ENCODE assay signal across 10 mouse cellular contexts in genomic region chr13:38070945-38071344, GRCm38 (mm10). TPM values are rescaled to one million over a fixed set of nuclear protein-coding genes. Genes with fewer than 3 reads are reported as not detected.
DNase-seq lines count a peak whose midpoint lies in the region; ATAC-seq lines count a peak whose summit lies in the region.
"Had no signal": no experiment of that assay in that cellular context is flagged by ENCODE, and none has a peak within 500 bp of the region (broad histone marks: within the 10 kb centered on the region; RNA-seq: fewer than 3 reads in every experiment).

No protein-coding gene starts in this region.

- no peak overlapping the region for H3K4me3 ChIP-seq in kidney, embryonic 15.5 days (replicated peaks)
- no peak overlapping the region for H3K4me3 ChIP-seq in intestine, embryonic 15.5 days (replicated peaks)
- H3K4me3 ChIP-seq: layer of hippocampus, adult 2 months; neural tube, embryonic 12.5 days had no signal

- H3K4me1 ChIP-seq in kidney, embryonic 15.5 days: peaks cover 8% of the 10 kb centered on the region
- H3K4me1 ChIP-seq in intestine, embryonic 15.5 days (replicated peaks): peaks cover 6% of the 10 kb centered on the region
- H3K4me1 ChIP-seq: neural tube, embryonic 12.5 days had no signal

- no peak overlapping the region for H3K4me2 ChIP-seq in kidney, embryonic 15.5 days
- H3K4me2 ChIP-seq in intestine, embryonic 15.5 days (replicated peaks): no peak overlapping the region
- H3K4me2 ChIP-seq: neural tube, embryonic 12.5 days had no signal

- no peaks in the 10 kb centered on the region for H3K27me3 ChIP-seq in kidney, embryonic 15.5 days
- no peaks in the 10 kb centered on the region for H3K27me3 ChIP-seq in intestine, embryonic 15.5 days (replicated peaks)
- H3K27me3 ChIP-seq: neural tube, embryonic 12.5 days had no signal

- H3K27ac ChIP-seq in kidney, embryonic 15.5 days: no peak overlapping the region
- no peak overlapping the region for H3K27ac ChIP-seq in intestine, embryonic 15.5 days
- H3K27ac ChIP-seq: layer of hippocampus, adult 2 months; neural tube, embryonic 12.5 days had no signal

- WGBS in kidney, embryonic 15.5 days: 55% methylated on average over 4 of the region's 4 CpGs
- 65% methylated on average over 4 of the region's 4 CpGs for WGBS in intestine, embryonic 15.5 days

- H3K9ac ChIP-seq in kidney, embryonic 15.5 days: no peak overlapping the region
- H3K9ac ChIP-seq in intestine, embryonic 15.5 days: no peak overlapping the region
- H3K9ac ChIP-seq: neural tube, embryonic 12.5 days had no signal

- peaks cover 4% of the 10 kb centered on the region; the same call in 1 of the 2 replicates for H3K36me3 ChIP-seq in kidney, embryonic 15.5 days
- no peaks in the 10 kb centered on the region for H3K36me3 ChIP-seq in intestine, embryonic 15.5 days
- H3K36me3 ChIP-seq: neural tube, embryonic 12.5 days had no signal

- no peak for ATAC-seq in kidney, embryonic 15.5 days (replicated peaks; ENCODE audit: low FRiP score)
- ATAC-seq in intestine, embryonic 15.5 days: no peak

- H3K9me3 ChIP-seq in kidney, embryonic 15.5 days (replicated peaks): no peaks in the 10 kb centered on the region
- no peaks in the 10 kb centered on the region for H3K9me3 ChIP-seq in intestine, embryonic 15.5 days
- H3K9me3 ChIP-seq: neural tube, embryonic 12.5 days had no signal

- peak; percentile 30 for DNase-seq in kidney, adult 9 months
- peak; percentile 81 for DNase-seq in NIH3T3 (ENCODE audit: low read depth)
- DNase-seq in adrenal gland, postnatal 25 days: peak; percentile 61
- peak; percentile 69 for DNase-seq in heart, postnatal 4 days
- DNase-seq in spleen, postnatal 10 days (ENCODE audit: low spot score in 2 of 2): no peak
- no peak for DNase-seq in urinary bladder, adult 2 months (ENCODE audit: low spot score)

RNA-seq across cellular contexts. Expression of gene Cage1, which starts 34.1 kb away (rescaled TPM):
- 1.1 and 1.4 TPM in 2 replicates for polyA plus RNA-seq in kidney, embryonic 15.5 days (2015; fragmentation: Nextera tagmentation; extraction: Ambion mirVana)
- 2.8 and 6.7 TPM in 2 replicates for total RNA-seq in adrenal gland, postnatal 25 days (2021)
- total RNA-seq in heart, postnatal 4 days (2021): 1 to 10 TPM; 1.9 to 2.2 TPM
- 0.62 and 0.89 TPM in 2 replicates for polyA plus RNA-seq in intestine, embryonic 15.5 days (2015; fragmentation: Nextera tagmentation; extraction: Ambion mirVana)
- 1.1 and 1.3 TPM in 2 replicates for polyA plus RNA-seq in urinary bladder, adult 2 months (2012; rRNA removed)

RNA-seq across cellular contexts. Expression of gene Riok1, which starts 34.1 kb away (rescaled TPM):
- 54.7 and 59.9 TPM in 2 replicates for polyA plus RNA-seq in kidney, embryonic 15.5 days (2015; fragmentation: Nextera tagmentation; extraction: Ambion mirVana)
- 38.9 and 43.3 TPM in 2 replicates for total RNA-seq in adrenal gland, postnatal 25 days (2021)
- total RNA-seq in heart, postnatal 4 days (2021): 10 to 100 TPM; 20.7 to 20.8 TPM
- polyA plus RNA-seq in intestine, embryonic 15.5 days (2015; fragmentation: Nextera tagmentation; extraction: Ambion mirVana): 40.1 and 45.9 TPM in 2 replicates
- 21.8 and 24.0 TPM in 2 replicates for polyA plus RNA-seq in urinary bladder, adult 2 months (2012; rRNA removed)

Comparison
In these comparisons a context has a peak if more than half of its experiments do, and no peak if none do; other contexts are left out.
1. DNase-seq: peak in kidney, adult 9 months (single experiment), NIH3T3 (single experiment), adrenal gland, postnatal 25 days (single experiment) and heart, postnatal 4 days (single experiment); none in spleen, postnatal 10 days (0 of 2) and urinary bladder, adult 2 months (single experiment).